ENCODE assay signal across 15 mouse cellular contexts in the genomic region with DNA sequence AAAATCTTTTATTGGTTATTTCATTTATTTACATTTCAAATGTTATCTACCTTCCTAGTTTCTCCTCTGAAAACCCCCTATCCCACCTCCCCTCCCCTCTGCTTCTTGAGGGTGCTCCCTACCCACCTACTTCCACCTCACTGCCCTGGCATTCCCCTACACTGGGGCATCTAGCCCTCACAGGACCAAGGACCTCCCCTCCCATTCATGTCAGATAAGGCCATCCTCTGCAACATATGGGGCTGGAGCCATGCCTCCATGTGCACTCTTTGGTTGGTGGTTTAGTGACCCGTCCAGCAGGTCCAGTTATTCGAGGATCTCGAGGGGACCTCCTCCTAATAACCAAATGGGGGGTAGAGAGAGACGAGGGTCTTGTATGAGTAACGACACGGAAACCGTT. TPM values are rescaled to one million over a fixed set of nuclear protein-coding genes. Genes with fewer than 3 reads are reported as not detected.
"Had no signal": no experiment of that assay in that cellular context is flagged by ENCODE, and none has a peak within 500 bp of the region (broad histone marks: within the 10 kb centered on the region; RNA-seq: fewer than 3 reads in every experiment).

No protein-coding gene starts in this region.

RNA-seq across cellular contexts. Expression of a gene that starts 11.4 kb away (rescaled TPM):
- polyA plus RNA-seq: forebrain, postnatal 0 days; heart, embryonic 10.5 days; heart, embryonic 13.5 days; heart, embryonic 15.5 days; heart, postnatal 0 days; hindbrain, embryonic 11.5 days; hindbrain, embryonic 13.5 days; hindbrain, embryonic 15.5 days; hindbrain, postnatal 0 days; kidney, embryonic 15.5 days; limb, embryonic 11.5 days; limb, embryonic 13.5 days; limb, embryonic 15.5 days; liver, embryonic 13.5 days had no signal

RNA-seq across cellular contexts. Expression of a gene that starts 27.5 kb away (rescaled TPM):
- polyA plus RNA-seq: forebrain, postnatal 0 days; heart, embryonic 10.5 days; heart, embryonic 13.5 days; heart, embryonic 15.5 days; heart, postnatal 0 days; hindbrain, embryonic 11.5 days; hindbrain, embryonic 13.5 days; hindbrain, embryonic 15.5 days; hindbrain, postnatal 0 days; kidney, embryonic 15.5 days; limb, embryonic 11.5 days; limb, embryonic 13.5 days; limb, embryonic 15.5 days; liver, adult 2 months had no signal
